Mouse (Mus musculus) embryo, embryonic 10.5 days (tissue): ENCODE results near the gene 4930467E23Rik.
"Not testable (repeated sequence)": the region's sequence is repeated elsewhere in the genome, so short reads cannot be mapped to it uniquely, and the experiment has no call there.

Experiments used
- DNase-seq: peaks from one replicate; pipeline ENCODE4 v3.0.0-alpha.2; 2015; ENCODE audit warnings: low spot score

The 4930467E23Rik gene

DNA sequence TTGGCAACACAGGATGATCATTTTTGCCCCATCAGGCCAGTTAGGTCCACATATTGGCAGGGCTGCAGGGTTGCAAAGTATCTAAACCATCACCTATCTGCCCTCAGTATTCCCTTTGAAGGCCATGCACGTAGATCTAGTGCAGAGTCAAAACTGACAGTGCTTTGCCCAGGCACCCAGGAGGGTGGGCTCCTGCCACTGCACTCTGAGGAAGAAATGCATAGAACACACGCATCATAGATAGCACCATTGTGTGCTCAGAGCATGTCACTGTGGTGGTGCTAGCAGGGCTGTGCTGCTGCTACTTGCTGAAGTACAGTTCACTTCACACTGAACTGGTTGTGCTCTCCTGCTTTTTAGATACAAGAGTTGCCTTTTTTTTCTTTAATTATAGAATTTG lies at the start of gene 4930467E23Rik:
Gene 4930467E23Rik (plus strand): TSS at position 301 of the 400 bp plus-strand sequence.
- DNase-seq, result not testable (repeated sequence)

- not testable (repeated sequence) for DNase-seq
Measured at GRCm38 (mm10) chr8:19682311-19682710, 47.1 kb upstream of the 4930467E23Rik start.

DNA sequence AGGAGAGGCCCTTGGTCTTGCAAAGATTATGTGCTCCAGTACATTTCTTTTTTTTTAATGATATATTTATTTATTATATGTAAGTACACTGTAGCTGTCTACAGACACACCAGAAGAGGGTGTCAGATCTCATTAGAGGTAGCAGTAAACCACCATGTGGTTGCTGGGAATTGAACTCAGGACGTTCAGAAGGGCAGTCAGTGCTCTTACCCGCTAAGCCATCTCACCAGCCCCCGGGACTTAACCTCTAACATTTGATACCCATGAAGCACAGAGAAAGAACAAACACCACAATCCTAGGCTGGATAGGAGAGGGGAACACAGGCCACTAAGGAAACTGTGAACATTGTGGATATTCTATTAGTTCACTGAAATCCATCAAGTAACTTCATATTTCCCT lies 43.9 kb upstream of the 4930467E23Rik start:
- DNase-seq, result not testable (repeated sequence)

- DNase-seq, result not testable (repeated sequence)
Measured at GRCm38 (mm10) chr8:19688802-19689525, 40.4 kb upstream of the 4930467E23Rik start.

GRCm38 (mm10) chr8:19689745-19690144 lies 39.6 kb upstream of the 4930467E23Rik start:
- not testable (repeated sequence) for DNase-seq

DNA sequence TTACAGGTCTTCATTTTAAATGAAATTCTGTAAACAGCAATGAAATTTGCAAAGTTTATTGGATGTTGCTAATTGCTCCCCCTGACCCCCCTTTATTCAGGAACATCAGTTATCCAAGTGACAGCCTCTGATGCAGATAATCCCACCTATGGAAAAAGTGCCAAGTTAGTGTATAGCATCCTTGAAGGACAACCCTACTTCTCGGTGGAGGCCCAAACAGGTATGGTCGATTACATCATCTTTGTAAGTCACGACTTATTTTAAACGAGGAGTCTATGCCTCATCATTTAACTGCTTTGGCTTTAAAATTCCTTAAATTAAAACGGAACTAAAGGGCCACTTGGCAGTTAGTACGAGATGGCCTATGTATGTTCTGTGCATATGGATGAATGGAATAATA lies 38.0 kb upstream of the 4930467E23Rik start:
- not testable (repeated sequence) for DNase-seq

DNA sequence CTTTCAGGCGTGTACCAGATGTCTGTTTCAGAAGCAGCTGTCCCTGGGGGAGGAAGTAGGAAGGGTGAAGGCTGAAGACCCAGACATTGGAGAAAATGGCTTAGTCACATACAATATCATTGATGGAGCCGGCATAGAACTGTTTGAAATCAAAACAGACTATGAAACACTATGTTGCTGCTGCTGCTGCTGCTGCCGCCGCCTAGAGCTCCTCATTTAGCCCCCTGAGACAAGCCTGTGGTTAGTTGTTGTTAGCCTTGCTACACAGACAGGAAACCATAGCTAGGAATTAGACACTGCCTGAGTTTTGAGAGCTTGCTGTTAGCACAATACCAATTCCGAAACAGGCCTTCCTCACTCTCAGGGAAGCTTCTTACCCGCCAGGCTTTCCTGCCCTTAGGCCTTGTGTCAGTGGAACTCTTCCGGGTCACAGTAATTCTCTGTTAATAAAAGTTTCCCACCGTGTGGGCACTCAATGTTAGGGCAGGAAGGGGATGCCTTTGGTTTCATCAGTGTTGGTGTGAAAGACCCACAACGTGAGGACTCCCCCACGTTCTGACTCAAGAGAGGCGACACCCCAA lies 31.8 kb upstream of the 4930467E23Rik start:
- DNase-seq, result not testable (repeated sequence)

DNA sequence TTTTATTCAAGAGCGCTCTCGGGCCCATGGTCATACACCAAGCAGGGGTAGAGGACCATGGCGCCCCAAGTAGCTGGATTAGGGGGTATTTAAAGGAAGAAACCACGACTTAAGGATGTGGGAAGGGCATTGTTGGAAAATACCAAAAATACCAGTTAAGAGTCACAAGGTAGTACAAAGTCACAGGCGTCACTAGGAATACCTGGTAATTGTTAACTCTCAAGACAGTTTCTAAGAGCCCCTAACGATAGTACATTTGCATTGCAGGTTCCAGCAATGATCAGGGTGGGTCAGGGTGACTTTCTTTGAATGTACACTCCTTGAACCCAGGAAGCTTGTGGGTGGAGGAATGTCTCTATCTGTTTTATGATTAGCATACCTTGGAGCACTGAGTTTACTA lies 31.3 kb upstream of the 4930467E23Rik start:
- not testable (repeated sequence) for DNase-seq

DNA sequence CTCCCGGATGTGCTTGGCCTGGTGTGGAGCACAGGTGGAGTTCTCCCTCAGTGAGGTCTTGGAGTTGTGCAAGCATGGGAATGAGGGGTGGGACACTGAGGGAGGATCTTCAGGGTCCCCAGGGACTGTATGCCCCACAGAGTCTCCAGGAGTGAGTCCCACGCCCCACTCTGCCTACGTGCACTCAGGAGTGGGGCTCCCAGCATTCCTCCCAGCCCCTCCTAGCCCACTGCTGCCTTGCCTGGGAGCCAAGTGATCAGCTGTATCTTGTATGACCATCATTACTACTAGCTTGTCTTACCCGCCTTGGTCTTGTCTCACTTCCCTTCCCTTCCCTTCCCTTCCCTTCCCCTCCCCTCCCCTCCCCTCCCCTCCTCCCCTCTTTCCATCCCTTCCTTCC lies 30.7 kb upstream of the 4930467E23Rik start:
- DNase-seq, result not testable (repeated sequence)

DNA sequence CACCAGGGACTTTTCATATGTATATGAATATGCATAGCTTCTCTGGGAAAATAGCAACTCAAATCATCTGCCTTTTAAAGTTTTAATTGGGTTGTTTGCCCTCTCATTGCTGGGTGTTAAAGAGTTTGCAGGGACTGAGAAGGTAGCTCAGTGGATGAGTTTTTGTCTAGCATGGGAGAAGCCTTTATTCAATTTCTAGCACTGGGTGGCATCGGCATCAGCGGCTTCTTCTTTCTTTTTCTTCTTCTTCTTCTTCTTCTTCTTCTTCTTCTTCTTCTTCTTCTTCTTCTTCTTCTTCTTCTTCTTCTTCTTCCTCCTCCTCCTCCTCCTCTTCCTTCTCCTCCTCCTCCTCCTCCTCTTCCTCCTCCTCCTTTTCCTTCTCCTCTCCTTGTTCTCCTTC lies 28.1 kb upstream of the 4930467E23Rik start:
- not testable (repeated sequence) for DNase-seq

DNA sequence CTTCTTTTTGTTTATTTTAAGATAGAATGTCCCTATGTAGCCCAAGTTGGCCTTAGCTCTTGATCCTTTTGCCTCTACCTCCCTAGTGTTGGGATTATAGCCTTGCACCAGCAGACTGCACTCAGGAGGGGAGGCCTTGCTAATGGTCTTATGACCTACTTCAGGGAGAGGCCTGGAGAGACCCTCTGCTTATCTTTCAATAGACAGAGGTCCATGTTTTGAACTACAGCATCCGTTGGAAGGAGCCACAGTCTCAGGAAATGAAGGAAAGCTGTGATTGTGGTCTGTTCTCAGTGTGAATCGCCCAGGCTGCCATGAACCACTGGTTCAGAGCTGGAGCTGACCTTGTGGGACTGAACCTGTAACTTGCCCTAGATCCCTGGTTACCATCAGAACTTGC lies 27.1 kb upstream of the 4930467E23Rik start:
- DNase-seq, result not testable (repeated sequence)

GRCm38 (mm10) chr8:19702972-19703709 lies 26.2 kb upstream of the 4930467E23Rik start:
- peak; percentile 97 for DNase-seq

GRCm38 (mm10) chr8:19703906-19704305 lies 25.5 kb upstream of the 4930467E23Rik start:
- DNase-seq, result not testable (repeated sequence)

- DNase-seq, result not testable (repeated sequence)
Measured at GRCm38 (mm10) chr8:19704441-19705215, 24.7 kb upstream of the 4930467E23Rik start.

DNA sequence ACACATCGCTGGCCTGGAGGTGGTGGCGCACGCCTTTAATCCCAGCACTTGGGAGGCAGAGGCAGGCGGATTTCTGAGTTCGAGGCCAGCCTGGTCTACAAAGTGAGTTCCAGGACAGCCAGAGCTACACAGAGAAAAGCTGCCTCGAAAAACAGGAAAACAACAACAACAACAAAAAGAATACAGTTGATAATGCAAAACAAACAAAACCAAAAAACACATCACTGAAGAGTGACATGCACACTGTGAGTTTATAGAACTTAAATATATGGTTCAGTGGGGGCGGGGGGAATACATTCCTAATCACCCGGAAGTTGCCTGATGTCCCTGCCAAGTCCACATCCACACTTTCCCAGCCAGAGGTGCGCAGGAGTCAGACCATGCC lies 24.2 kb upstream of the 4930467E23Rik start:
- not testable (repeated sequence) for DNase-seq

DNA sequence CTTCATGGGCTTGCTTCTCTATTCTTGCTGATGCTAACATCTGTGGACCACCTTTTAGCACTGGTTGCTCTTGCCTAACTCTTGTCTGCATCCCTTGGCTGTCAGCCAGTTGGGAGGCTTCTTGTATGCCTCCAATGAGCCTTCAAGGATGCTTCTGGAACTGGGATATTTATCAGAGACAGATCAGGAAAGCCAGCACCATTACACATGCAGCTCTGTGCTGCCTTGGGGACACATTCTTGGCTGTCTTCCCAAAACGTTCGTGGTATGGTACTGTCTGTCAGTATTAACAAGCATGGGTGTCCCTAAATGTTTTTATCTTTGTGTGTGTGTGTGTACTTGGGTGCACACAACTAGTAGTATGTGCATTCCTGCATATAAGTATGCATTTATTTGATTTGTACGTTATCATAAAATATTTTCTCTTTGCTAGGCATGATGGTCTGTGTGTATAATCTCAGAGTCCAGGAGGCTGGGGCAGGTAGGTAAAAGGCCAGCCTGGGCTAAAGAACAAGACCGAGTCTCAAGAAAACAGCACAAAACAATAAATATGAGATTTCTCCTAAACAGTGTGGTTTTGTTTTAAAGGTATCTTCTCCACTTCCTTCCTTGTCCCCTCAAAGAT lies 23.2 kb upstream of the 4930467E23Rik start:
- not testable (repeated sequence) for DNase-seq

- DNase-seq, result peak; percentile 10
Measured at GRCm38 (mm10) chr8:19706918-19707760, 22.2 kb upstream of the 4930467E23Rik start.

- not testable (repeated sequence) for DNase-seq
Measured at GRCm38 (mm10) chr8:19707761-19708443, 21.5 kb upstream of the 4930467E23Rik start.

DNA sequence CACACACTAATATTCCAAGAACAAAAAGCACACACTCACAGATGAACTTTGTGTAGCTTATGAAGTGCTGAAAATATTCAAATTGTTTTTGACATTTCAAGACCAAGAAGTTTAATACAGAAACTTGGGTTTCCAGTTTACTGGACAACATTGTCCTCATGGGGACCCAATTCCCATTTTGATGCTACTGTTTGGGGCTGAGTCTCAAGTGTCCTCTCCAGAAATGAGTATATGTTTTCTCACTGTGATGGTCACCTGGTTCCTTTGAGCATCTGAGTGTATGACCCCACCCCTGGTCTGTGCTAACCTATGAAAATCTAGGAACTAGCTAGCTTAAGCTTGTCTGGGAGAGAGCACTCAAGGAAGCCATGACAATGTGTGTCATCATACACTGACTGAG lies 20.4 kb upstream of the 4930467E23Rik start:
- not testable (repeated sequence) for DNase-seq

DNA sequence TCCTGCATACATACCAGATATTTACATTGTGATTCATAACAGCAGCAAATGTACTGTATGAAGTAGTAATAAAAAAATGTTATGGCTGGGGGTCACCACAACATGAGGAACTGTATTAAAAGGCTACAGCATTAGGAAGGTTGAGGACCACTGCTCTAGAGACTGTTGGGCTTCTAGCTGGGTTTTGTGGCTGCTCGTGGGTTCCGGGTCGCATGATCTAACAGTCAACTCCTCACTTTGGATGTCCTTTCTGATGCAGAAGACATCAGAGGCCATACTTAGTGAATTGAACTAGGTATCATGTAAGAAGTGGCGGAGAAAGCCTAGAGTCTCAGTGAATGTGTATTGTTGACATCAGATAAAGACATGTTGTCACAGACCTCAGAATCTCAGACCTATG lies 19.9 kb upstream of the 4930467E23Rik start:
- not testable (repeated sequence) for DNase-seq
